Mouse (Mus musculus) ES-E14 (cell line): ENCODE data around the gene Rgs6. TPM values are rescaled to one million over a fixed set of nuclear protein-coding genes. Genes with fewer than 3 reads are reported as not detected.
A peak's percentile ranks its signal among the peaks of the same experiment; 100 is the strongest.

Source experiments
- DNase-seq: peaks from one replicate; pipeline ENCODE4 v3.0.0-alpha.2; 2013; ENCODE audit warnings: low read depth, low spot score
- H3K27ac ChIP-seq: 2 replicates; pipeline ENCODE4 v1.5.1; 2012; ENCODE audit warnings: low read depth, mild to moderate bottlenecking, low read length, moderate library complexity, mixed read lengths; ENCODE audit not compliant: poor library complexity, insufficient read depth, severe bottlenecking
- H3K36me3 ChIP-seq: 2 replicates; pipeline ENCODE4 v1.6.1; 2012; ENCODE audit warnings: mild to moderate bottlenecking, low read length, moderate library complexity, mixed read lengths; ENCODE audit not compliant: control insufficient read depth, poor library complexity, insufficient read depth, severe bottlenecking
- H3K4me1 ChIP-seq, 2 experiments: fragments of 150-350 bp in 1 of 2; sonication (generic) in 1 of 2; 2 replicates each; pipeline ENCODE4 v1.6.1; 2012; ENCODE audit warnings: low read length in 2 of 2, mild to moderate bottlenecking in 1 of 2, mixed read lengths in 1 of 2; ENCODE audit not compliant: control insufficient read depth in 2 of 2, insufficient read depth in 2 of 2, poor library complexity in 1 of 2
- H3K4me3 ChIP-seq, 2 experiments: fragments of 150-350 bp in 1 of 2; sonication (generic) in 1 of 2; 2 replicates each; pipeline ENCODE4 v1.5.1; 2012; ENCODE audit warnings: low read length in 2 of 2, low read depth in 1 of 2, mild to moderate bottlenecking in 1 of 2, mixed read lengths in 1 of 2; ENCODE audit not compliant: insufficient read depth in 1 of 2, poor library complexity in 1 of 2, severe bottlenecking in 1 of 2
- H3K9ac ChIP-seq: 2 replicates; pipeline ENCODE4 v1.6.1; 2012; ENCODE audit warnings: low read depth, mild to moderate bottlenecking, low read length, mixed read lengths; ENCODE audit not compliant: poor library complexity, insufficient read depth, severe bottlenecking
- H3K9me3 ChIP-seq: fragments of 150-350 bp; sonication (generic); 2 replicates; pipeline ENCODE4 v1.6.1; 2012; ENCODE audit warnings: low read depth, mild to moderate bottlenecking, low read length; ENCODE audit not compliant: control insufficient read depth, insufficient read depth
- CHD2 ChIP-seq: IDR thresholded peaks from 2 replicates; pipeline ENCODE4 v1.6.1; 2014; ENCODE audit warnings: mild to moderate bottlenecking, low read depth, low read length, inconsistent platforms
- HCFC1 ChIP-seq: IDR thresholded peaks from 2 replicates; pipeline ENCODE4 v1.6.1; 2012; ENCODE audit warnings: low read length, inconsistent platforms, borderline replicate concordance; ENCODE audit not compliant: insufficient read depth
- MAFK ChIP-seq: IDR thresholded peaks from 2 replicates; pipeline ENCODE4 v1.6.1; 2014; ENCODE audit warnings: mild to moderate bottlenecking, low read depth, low read length, inconsistent platforms; ENCODE audit not compliant: insufficient read depth
- ZC3H11A ChIP-seq: IDR thresholded peaks from 2 replicates; pipeline ENCODE4 v1.6.1; 2012; ENCODE audit warnings: low read depth, mild to moderate bottlenecking, inconsistent platforms, low read length, borderline replicate concordance
- ZNF384 ChIP-seq: IDR thresholded peaks from 2 replicates; pipeline ENCODE4 v1.6.1; 2012; ENCODE audit warnings: low read depth, low read length, inconsistent platforms
- in situ Hi-C, 2 experiments: fragments of 600-800 bp; cut with MboI; formaldehyde crosslinking; loops; one replicate each; pipeline ENCODE4 v1.15.1; 2025; ENCODE audit warnings: low sequenced_read_pairs in 2 of 2, inconsistent platforms in 1 of 2; ENCODE audit not compliant: unreplicated experiment in 2 of 2
- total RNA-seq: library from RNA; depleted of rRNA; stranded (reverse); fragments of 300-350 nt; gene quantifications from 2 replicates; pipeline ENCODE4 v1.2.3, GENCODE M21; 2012

Gene Rgs6
- total RNA-seq, 1 experiment, result 0.49 TPM

- in situ Hi-C loops, result no loop called here
- TF ChIP-seq ZC3H11A, result no peak
- no peak for TF ChIP-seq HCFC1
- TF ChIP-seq ZNF384, result no peak
- TF ChIP-seq CHD2, result no peak
- no peaks in the 10 kb centered on the region for H3K9me3 ChIP-seq
- H3K4me1 ChIP-seq, result peaks cover 0 to 5% of the 10 kb centered on the region in 2 experiments; a peak in 1 of 4 replicates
- no peak for DNase-seq
- H3K4me3 ChIP-seq, result no peak overlapping the region
- no peak overlapping the region for H3K27ac ChIP-seq
- H3K9ac ChIP-seq, result no peak overlapping the region
- no peaks in the 10 kb centered on the region for H3K36me3 ChIP-seq
Measured at GRCm38 (mm10) chr12:83087555-83087954, 499.5 kb downstream of the Rgs6 start.

GRCm38 (mm10) chr12:83092001-83092400, 503.9 kb downstream of the Rgs6 start:
- Histone ChIP-seq H3K9me3 (no peaks in the 10 kb centered on the region), H3K4me1 (no peaks in the 10 kb centered on the region), H3K9ac (no peak overlapping the region), H3K36me3 (no peaks in the 10 kb centered on the region), H3K27ac (no peak overlapping the region), H3K4me3 (no peak overlapping the region)
- no peak for DNase-seq
- in situ Hi-C loops, result no loop called here
- TF ChIP-seq CHD2 (no peak), ZNF384 (no peak), ZC3H11A (no peak), MAFK (no peak), HCFC1 (no peak)

- Histone ChIP-seq H3K4me3 (no peak overlapping the region), H3K9ac (no peak overlapping the region), H3K9me3 (no peaks in the 10 kb centered on the region), H3K4me1 (no peaks in the 10 kb centered on the region), H3K36me3 (no peaks in the 10 kb centered on the region), H3K27ac (no peak overlapping the region)
- in situ Hi-C loops, result no loop called here
- TF ChIP-seq ZC3H11A, result no peak
- no peak for TF ChIP-seq MAFK
- TF ChIP-seq ZNF384, result no peak
- no peak for TF ChIP-seq CHD2
- TF ChIP-seq HCFC1, result no peak
- no peak for DNase-seq
Measured at GRCm38 (mm10) chr12:83097787-83098186, 509.7 kb downstream of the Rgs6 start.

GRCm38 (mm10) chr12:83098646-83099371, 510.7 kb downstream of the Rgs6 start:
- Histone ChIP-seq H3K4me1 (no peaks in the 10 kb centered on the region), H3K4me3 (no peak overlapping the region), H3K27ac (no peak overlapping the region), H3K9ac (no peak overlapping the region), H3K9me3 (no peaks in the 10 kb centered on the region), H3K36me3 (no peaks in the 10 kb centered on the region)
- no peak for DNase-seq
- TF ChIP-seq CHD2, result no peak
- TF ChIP-seq HCFC1, result no peak
- TF ChIP-seq ZC3H11A, result no peak
- no peak for TF ChIP-seq MAFK
- TF ChIP-seq ZNF384, result no peak
- in situ Hi-C loops, result no loop called here

GRCm38 (mm10) chr12:83099920-83100319, 511.8 kb downstream of the Rgs6 start:
- no peak for DNase-seq
- no peaks in the 10 kb centered on the region for H3K9me3 ChIP-seq
- TF ChIP-seq HCFC1, result no peak
- no peak for TF ChIP-seq CHD2
- peak; percentile 58; the same call in 1 of the 2 replicates for TF ChIP-seq ZC3H11A
- TF ChIP-seq MAFK, result no peak
- TF ChIP-seq ZNF384, result no peak
- in situ Hi-C loops, result loop anchor here in 1 of 2 experiments (10.0 kb wide), 1 partner anchor 395 kb away; no protein-coding TSS in a partner anchor
- H3K27ac ChIP-seq, result no peak overlapping the region
- H3K4me3 ChIP-seq, result no peak overlapping the region
- H3K36me3 ChIP-seq, result no peaks in the 10 kb centered on the region
- H3K9ac ChIP-seq, result no peak overlapping the region
- no peaks in the 10 kb centered on the region for H3K4me1 ChIP-seq
